Mouse (Mus musculus) activated CD4-positive, CD25-positive, alpha-beta regulatory T cell, adult 4 months (primary cell): Measurements from ENCODE around the gene Ntf3. TPM values are rescaled to one million over a fixed set of nuclear protein-coding genes. Genes with fewer than 3 reads are reported as not detected.

Experiments
- ATAC-seq: one replicate; pipeline ENCODE4 v1.8.0; 2017
- polyA plus RNA-seq, 2 experiments: library from polyadenylated mRNA; unstranded; fragments of 100-300 nt; shearing (Covaris generic); gene quantifications; one replicate each; pipeline ENCODE4 v1.2.1; 2017

Ntf3 gene
- polyA plus RNA-seq: not detected

DNA sequence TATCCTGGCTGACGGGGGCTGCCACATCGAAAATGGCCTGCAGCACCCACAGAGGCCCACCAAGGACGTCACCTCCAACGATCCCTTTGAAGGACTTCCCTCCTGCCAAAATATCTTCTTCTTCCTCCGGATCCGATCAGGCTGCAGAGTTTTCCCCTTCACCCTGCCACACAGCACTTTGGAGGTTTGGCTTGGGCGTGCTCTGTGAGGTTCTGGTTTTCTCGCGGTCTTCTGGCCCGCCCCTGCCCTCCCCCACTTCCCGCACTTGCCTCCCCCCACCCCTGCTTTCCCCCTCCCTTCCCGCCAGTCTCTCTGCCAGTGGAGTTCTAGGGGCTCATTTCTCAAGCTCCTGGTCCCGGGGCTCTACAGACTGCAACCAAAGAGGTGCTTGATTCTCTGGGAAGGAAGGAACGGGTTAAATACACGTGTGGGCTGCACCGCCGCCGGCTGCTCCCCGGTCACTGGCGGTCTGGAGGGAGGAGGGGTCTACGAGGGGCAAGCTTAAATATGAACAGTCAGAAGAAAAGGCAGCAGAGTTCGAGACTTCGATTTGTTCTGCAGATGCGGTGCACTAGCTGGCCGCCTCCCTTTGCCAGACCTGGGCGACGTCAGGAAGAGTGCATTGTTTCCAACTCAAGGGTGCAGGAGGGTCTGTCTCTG is at the start of gene Ntf3:
Gene Ntf3 (minus strand): TSS at position 363 of the 660 bp plus-strand sequence.
- ATAC-seq: no peak

DNA sequence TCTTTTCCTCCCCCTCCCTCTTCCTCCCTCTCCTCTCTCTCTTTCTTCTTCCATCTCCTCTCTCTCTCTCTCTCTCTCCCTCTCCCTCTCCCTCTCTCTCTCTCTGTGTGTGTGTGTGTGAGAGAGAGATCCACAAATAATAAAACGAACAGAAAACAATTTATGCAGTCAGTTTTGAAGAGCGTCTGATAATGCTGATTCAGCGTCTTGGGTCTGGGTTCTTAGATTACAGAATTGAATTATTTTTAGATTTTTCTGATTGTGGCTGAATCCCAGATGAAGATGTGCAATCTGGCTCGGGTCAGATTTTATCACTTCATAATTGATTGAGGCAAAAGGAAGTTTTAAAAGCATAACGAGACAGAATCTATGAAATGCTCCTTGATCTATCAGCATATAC is 46.6 kb upstream of the Ntf3 start:
- ATAC-seq: no peak

DNA sequence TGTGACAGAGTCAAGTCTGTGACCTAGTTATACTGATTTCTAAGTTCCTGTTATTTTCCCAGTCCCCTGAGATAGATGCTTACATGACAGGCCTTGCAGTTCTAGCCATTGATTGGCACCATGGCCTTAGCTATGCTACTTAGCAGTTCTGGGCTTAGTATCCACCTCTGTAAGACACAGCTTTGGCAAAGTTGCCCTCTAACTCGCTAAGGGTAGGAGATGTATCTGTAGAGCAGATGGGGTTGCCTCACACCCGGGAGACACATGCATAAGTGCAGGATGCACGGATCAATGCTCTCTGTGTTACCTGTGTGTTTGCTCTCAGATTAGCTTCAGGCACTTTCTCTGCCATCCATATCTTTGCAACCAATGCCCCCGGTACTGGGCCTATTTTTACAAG is 36.7 kb upstream of the Ntf3 start:
- no peak for ATAC-seq

DNA sequence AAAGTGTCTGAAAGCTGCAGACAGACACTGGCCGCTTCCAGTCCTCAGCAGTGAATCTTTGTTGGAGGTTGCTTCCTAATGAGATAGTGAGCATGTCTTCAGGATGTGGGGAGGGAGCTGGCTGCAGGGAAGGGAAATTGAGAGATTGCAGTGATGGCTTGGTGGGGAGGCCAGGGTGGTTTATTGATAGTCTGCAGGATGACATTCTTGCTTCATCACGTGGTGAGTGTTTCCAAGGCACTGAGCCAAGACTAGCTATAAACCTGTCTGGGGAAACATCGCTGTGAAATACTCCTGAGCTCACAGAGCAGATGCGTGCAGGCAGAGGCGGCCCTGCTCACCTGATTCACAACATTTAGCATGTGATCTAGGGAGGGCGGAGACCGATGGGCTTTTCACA is 36.2 kb upstream of the Ntf3 start:
- ATAC-seq: no peak

DNA sequence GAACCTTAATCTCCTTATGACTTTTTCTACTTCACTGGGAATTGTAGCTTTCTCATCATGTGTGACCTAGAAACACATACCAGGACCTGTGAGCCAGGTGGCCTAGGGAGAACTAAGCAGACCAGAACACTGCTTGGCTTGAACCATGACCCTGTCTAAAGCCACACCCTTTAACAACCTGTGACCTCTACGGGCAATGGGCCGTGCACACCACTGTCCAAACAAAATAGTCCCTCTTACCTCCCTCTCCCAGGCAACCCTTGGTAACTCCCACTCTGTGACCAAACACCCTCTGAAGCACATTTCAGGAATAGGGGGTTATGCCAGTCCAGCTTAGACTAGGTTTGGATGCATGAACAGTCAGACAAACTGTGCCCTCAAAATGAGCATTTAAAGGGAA is 35.0 kb upstream of the Ntf3 start:
- no peak for ATAC-seq

DNA sequence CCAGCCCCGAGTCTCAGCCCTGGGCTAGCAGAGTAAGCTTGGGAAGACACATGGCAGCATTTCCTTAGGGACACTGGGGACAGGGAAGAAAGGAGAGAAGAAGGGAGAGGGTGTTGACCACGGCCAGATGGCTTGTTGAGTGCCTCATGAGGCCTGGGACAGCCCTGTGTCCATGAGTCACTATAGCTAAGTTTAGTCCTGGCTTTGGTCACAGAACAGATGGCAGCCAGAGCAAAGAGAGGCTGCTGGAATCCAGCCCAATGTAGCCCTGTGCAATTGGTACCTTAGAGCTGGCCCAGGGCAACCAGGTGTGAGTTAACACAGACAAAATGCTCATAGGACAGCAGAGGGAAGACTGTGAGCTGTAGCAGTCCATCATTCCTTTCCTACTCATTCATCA is 33.2 kb upstream of the Ntf3 start:
- no peak for ATAC-seq

DNA sequence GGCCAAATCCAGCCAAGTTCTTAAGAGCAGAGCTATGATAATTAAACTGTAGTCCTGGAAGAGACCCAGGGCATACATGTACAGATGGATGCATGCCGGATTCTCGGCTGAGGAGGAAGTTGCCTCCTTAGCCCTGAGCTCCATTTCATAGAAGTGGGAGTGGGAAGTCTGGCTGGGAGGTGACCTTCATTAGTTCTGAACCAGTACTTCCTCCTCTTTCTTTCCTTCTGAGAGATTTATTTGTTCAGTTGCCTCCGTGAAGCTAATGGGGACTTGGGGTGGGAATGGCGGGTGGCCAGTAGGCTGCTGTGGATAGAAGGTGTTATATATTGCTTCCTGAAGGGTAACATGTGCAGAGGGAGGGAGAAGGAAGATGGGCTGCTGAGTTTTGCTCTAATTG is 28.1 kb upstream of the Ntf3 start:
- no peak for ATAC-seq

DNA sequence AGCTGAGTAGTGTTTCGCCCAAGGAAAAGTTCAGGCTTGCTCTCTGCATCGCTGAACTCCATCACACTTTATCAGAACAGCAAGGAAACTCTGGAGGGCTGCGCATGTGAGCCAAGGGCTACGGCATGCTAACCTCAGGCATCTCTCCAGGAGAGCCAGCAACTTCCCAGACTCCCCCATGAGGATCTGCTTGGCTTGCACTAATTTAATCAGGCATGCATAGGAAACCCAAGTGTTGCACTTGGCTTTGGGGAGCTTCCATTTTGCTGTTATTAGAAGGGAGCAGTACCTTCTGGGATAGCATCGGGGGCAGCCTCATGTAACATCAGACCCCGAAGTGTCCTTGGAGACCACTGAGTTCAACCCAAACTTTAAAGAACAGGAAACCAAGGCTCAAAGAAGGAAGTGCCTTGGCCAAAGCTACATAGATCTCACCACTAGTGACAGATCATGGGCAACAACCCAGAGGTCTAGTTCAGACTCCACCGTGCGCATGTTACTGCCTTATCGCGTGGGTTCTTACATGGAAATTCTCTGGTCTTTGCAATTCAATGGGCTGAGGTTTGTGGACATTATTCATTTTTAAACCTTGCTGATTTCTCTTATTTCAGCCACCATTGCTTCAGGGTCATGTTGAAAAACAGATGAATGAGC is 23.6 kb upstream of the Ntf3 start:
- ATAC-seq: no peak

DNA sequence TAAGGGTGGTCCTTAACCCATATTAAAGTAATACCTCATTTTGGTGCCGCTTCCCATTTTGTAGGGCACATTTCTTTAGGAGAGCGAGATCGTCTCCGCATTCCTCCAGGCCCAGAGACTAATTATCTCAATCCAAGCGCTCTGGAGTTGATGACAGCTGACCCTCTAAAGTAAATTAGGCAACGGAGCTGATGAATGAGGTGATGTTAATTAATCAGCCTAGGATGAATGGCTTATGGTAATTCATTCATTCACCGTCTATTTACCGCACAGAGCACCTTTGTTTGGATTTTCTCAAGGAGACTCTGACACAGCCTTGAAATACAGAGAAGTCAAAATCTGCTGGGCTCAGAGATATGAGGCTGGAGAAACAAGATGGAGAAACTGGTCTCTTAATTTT is 20.7 kb upstream of the Ntf3 start:
- ATAC-seq: no peak

DNA sequence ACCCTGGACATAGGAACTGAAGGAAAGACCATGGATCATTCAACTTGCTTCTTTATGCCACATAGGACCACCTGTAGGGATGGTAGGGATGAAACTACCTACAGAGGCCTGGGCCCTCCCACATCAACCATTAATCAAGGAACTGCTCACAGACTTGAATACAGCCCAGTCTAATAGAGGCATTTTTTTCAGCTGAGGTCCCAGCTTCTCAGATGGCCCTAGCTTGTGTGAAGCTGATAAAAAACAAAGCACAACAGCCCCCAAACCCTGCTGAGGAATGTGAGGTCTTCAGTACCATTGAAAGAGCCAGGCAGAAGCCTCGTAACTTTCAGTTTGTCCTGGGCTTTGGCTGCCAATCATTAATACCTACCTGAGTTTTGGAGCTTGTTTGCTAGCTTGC is 19.4 kb upstream of the Ntf3 start:
- ATAC-seq: no peak

DNA sequence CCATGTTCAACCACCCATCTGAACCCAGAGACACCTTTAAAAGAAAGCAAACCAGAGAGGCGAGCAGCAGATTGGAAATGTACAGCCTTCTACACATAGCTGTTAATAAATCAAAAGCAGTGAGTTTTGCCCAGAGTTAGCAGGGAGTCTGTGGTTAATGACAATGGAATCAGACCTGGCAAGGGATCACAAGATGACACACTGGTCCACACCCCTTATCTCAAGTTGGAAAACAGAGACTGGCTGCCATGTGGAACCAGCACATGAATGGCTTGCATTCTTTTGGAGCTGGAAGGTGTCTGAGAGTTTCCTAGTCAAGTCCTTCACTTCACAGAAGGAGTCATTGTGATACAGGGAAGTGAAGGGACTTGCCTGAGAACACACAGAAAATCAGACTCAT is 5.4 kb upstream of the Ntf3 start:
- ATAC-seq: no peak

DNA sequence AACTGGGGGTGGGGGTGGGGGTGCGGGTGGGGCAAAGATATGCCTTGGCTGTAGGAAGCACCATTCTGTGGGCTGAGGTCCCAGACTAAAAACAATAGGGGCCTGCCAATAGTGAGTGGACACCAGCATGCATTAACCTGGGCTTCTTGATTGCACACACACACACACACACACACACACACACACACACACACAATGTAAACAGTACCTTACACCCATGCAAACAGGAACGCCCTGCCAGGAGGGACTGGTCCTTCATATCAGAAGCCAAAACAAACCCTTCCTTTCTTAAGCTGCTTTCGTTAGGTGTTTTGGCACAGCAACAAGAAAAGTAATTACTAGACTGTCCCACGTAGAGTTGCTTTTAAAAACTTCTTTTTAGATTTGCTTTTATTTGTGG is 4.1 kb upstream of the Ntf3 start:
- ATAC-seq: no peak

DNA sequence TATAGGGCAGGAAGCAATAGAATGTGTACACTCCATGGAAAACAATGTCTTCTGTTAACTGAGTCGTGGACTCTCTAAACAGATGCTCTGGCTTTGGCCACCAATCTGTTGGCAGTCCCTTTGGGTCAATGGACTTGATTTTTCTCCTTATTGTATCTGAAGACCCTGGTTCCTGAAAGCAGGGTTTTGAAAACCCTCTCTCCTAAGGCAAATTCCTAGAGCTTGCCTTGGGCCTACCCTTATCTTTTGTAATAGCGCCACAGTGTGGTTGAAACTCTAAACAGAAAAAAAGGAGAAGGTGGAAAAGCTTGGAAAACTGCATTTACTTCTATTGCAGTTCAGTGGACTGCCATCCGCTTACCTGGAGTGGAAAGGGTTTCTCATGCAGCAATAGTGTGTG is 1.0 kb upstream of the Ntf3 start:
- ATAC-seq: no peak

DNA sequence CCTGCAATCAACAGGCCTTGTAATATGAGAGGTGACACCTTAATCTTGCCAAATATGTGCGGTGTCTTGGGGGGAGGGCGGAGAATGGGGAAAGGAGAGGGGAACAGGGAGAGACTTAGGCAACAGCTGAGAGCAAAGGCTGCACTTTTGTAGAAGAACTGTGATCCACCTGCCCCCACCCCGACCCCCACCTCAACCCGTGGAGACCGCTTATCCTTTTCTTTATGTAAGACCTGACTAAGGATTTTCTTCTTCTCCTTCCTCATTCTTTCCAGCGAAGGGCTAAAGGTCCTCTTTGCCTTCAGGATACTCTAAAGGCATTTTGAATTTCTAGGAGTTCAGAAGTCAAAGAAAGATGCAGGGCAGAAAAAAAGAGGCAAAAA is 489 bp upstream of the Ntf3 start:
- ATAC-seq: no peak

DNA sequence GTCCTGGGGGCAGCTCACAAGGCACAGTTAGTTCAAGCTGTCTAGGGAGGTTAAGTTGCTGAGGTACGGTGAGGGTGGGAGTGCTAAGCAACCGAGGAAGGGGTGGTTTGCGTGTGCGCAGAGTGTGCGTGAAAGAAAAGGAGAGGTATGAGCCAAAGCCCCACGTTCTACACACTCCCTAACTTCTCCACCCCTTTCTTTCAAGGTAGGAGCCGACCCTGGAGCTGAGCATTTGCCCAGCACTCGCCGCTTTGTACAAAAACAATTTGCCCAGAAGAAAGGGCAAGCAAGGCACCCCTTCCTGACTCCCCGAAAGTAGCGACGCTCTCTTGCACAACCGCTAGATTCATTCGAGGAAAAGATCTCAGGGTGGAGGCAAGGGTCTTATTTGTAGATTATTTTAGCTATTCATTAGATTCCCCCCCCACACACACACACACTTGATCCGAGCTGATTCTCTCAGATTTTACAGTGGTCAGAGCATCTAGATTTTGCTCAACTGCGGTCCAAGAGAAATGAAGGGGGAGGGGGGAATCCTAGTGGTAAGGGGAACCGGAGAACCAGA is 1.0 kb downstream of the Ntf3 start:
- ATAC-seq: no peak

DNA sequence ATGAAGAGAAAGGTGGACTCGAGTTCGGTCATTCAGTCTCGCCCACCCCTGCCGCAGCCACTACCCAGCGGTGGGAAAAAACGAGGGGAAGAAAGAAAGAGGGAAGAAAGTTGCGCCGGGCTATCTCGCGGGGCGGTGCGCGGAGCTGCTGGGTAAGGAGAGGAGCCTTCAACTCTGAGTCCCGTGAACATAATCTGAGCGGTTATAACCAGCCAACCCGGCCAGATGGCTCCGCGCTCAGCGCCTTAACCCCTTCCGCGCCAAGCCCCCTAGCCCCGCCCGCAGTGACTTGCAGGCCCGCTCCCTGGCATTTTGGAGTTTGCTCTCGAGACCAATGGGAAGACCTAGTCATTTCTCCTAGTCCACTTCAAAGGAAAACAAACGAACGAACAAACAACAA is 1.9 kb downstream of the Ntf3 start:
- ATAC-seq: no peak

DNA sequence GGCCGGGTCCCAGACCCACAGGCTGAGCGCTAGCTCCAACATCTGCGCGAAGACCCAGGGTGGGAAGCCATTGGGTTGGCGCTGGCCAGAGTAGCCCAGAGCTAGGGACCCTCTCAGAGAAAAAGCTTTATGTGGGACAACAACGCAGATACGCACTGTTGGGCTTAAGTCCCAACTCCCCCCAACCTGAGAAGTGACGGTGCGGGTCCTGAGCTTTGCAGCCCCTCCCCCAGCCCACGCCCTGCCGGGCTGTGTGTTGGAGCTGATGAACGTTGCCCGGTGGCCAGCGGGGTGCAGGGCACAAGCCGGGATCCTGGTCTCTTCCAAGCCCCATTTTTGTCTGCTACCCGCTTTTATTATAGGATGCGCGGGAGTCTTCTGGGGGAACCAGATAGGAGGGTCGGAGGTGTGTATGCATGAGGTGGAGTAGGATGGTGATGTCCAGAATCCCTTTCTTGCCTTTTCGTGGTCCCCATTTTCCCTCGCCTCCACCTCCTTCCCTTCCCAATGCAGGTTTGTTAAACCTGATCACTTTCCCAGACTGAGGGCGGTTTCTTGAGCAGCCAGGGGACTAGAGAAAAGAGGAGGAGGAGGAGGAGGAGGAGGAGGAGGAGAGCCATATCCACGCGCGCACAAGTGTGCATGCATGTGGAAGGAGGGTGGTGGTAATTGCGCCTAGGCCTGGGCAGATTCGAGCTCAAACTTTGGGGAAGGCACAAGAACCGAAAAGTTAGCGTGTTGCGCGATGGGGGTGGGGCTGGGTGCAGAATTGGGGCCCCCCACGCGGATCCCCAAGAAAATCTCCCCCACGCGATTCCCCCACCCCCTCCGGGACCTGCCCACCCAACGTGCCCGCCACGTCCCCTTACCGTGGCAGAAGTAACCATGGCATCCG is 2.6 kb downstream of the Ntf3 start:
- ATAC-seq: no peak

DNA sequence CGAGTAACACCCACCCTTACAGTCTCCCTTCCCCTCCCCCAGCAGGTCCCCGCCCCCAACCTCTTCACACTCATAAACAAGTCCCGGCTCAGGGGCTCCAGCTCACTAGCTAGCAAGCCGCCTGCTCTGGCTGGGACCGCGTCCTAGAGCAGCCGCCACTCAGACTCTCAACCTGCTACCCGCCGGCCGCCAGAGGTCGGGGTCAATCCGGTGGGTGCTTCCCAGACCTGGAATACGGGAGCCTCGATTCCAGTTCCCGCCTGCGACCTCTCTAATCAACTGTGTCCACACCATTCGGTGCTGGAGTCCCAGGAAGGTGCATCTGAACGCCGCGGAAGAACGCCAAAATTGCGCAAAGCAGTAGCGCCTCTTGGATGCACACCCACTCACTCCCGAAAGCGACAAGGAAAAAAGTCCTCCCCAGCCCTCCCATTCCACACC is 3.5 kb downstream of the Ntf3 start:
- no peak for ATAC-seq

DNA sequence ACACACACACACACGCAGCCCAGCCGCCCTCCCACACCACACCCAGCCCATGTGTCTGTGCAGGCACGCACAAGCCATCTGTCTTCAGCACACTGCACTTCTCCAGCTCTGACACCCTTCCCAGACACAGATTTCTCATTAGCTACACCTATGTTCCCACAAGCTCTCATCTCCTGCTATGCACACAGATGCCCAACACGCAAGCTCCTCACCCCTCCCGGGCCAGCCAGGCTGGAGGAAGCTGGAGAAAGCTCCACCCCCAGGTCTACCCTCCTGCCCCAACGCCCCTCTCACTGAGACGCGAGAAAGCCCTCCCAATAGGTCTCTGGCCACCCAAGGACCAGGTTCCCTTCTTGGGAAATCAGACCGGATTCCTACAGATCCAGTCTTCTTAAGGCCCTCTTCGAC is 4.4 kb downstream of the Ntf3 start:
- ATAC-seq: no peak

DNA sequence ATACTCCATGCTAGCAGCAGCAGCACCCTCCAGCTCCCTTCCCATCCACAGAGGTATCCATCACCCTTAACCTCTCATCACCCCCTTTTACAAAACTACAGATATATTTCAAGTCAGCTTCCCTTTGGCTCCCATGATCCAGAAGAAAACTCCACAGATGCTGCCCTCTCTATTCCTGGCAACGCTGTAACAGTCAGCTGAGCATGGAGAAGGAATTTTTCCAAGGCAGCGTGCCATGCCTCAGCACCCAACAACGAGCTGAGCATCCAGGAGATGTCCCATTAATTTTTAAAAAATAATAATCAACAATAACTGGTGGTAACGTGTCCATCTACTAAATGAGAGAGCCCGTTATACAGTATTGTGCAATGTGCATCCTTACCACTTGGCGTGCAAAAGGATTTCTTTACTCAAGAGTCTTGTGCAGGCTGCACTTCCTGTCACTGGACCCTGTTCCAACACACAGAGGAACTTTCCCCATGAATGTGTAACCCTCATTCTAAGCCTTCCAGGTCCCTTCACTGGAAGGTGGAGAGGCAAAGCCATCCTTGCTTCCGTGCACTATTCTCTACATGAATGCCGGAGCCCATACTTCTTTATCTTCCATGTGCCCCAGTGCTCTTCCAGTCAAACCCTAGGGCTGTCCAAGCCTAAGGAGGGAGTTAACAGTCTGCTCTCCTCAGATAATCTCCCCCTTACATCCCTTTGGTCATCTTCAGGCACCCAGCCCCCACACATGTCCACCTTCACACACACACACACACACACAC is 5.0 kb downstream of the Ntf3 start:
- no peak for ATAC-seq

DNA sequence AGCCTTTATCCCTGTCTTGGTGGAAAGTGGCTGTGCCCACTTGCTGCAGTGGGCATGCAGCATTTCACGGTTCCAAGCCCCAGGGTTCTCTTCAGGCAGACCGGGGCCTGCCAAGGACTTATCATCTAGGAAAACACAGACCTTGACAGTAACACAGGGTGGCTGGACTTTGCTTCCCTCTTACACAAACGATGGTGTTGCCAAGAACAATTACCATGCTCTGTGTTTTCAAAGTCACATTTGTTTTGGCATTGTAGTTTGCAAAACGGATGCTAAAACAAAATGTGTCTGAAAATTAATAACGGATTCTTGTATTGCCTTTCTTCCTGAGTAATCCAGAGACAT is 6.7 kb downstream of the Ntf3 start:
- ATAC-seq: no peak

DNA sequence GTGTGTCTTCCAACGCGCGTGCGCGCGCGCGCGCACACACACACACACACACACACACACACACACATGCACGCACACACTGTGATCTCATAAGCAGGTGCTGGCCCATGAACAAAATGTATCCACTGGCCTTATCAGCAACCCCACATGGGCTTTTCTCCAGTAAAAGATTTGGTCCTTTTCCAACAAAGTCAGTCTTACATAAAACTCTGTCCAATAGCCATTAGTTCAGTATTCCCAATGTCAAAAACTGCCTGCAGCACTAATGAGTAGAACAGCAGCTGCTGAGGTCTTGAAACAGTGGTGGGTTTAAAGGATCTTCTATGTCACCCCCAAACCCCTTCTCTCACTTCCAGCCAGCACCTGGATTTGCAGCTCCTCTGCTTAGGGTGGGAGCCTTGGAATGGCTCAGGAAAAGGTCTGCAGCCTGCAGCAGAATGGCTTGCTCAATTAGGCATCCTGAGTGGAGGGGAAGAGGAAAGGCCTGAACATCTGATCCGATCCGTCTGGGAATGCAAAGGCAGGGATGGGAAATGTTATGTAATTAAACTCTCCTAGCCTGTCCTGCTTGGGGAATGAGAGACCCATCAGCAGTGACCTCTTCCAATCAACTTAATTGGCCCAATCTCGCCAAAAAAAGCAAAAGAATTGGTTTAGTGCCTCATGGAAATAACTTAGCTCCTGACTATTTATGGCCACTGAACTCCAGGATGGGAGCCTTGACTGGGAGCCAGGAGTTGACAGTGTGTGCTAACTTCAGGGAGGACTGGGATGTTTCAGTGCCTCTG is 7.2 kb downstream of the Ntf3 start:
- no peak for ATAC-seq
